Mouse (Mus musculus): ENCODE measurements around the gene Ssc4d.

DNA sequence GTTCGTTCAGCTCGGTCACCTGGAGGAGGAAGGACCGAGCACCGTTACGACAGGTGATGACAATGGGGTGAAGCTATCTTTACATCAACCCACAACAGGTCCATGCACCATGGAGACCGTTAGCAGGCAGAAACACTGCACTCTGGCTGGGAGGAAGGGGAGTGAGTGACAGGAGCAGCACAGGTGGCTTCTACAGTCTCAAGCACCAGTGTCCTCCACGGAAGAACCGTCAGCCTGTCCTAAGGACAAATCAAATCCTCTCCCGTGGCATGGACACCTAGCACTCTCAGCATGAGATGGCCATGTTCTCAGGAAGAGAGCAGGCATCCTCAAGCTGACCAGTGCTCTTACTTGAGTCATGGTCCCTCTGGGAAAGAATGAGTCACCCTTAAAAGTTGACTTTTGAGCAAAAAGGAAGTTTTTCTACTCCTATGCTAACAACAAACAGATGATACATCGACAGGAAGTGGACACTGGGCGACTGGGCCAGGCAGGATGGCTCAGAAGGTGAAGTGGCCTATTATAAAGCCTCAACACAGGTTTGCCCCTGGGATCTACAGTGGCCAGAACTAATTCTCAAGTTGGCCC lies 62.6 kb downstream of the Ssc4d start:
- TF ChIP-seq GATA1 (IDR thresholded peaks at IDR 0.05; ENCODE audit: borderline replicate concordance, low read length): no peak
- no peak for TF ChIP-seq FLI1 (IDR thresholded peaks at IDR 0.05; ENCODE audit: low read length)
